Mouse (Mus musculus): ENCODE data around the gene Gm11007.
"Not testable (repeated sequence)": the region's sequence is repeated elsewhere in the genome, so short reads cannot be mapped to it uniquely, and the experiment has no call there.

Gene Gm11007

GRCm38 (mm10) chr2:175643678-175644077 lies at the start of gene Gm11007:
Gene Gm11007 (plus strand): TSS chr2:175643978.
- DNase-seq: not testable (repeated sequence)

Measured in cerebellum, adult 8-10 months (tissue).